Mouse (Mus musculus) limb, embryonic 13.5 days (tissue): Measurements from ENCODE around the gene Ihh. TPM values are rescaled to one million over a fixed set of nuclear protein-coding genes. Genes with fewer than 3 reads are reported as not detected.

Source experiments
- ATAC-seq: fragments of 200-750 bp; cut with Nextera tagmentation; 2 replicates; pipeline ENCODE4 v1.8.0; 2017; ENCODE audit warnings: low read depth, moderate number of reproducible peaks, moderate TSS enrichment; ENCODE audit not compliant: low FRiP score
- H3K27ac ChIP-seq: fragments of 300-500 bp; sonication (generic); 2 replicates; pipeline ENCODE4 v1.5.1; 2015; ENCODE audit warnings: inconsistent platforms, mild to moderate bottlenecking, moderate library complexity
- H3K27me3 ChIP-seq: fragments of 300-500 bp; sonication (generic); 2 replicates; pipeline ENCODE4 v1.6.1; 2015; ENCODE audit warnings: mild to moderate bottlenecking, inconsistent platforms
- H3K36me3 ChIP-seq: fragments of 300-500 bp; sonication (generic); 2 replicates; pipeline ENCODE4 v1.6.1; 2015; ENCODE audit warnings: inconsistent platforms, mild to moderate bottlenecking, moderate library complexity
- H3K4me1 ChIP-seq: fragments of 300-500 bp; sonication (generic); 2 replicates; pipeline ENCODE4 v1.6.1; 2015; ENCODE audit warnings: inconsistent platforms
- H3K4me2 ChIP-seq: fragments of 300-500 bp; sonication (generic); replicated peaks from 2 replicates; pipeline ENCODE4 v1.6.1; 2015; ENCODE audit warnings: inconsistent platforms, mild to moderate bottlenecking, moderate library complexity
- H3K4me3 ChIP-seq: fragments of 300-500 bp; sonication (generic); 2 replicates; pipeline ENCODE4 v1.5.1; 2015; ENCODE audit warnings: moderate library complexity, mild to moderate bottlenecking, inconsistent platforms
- H3K9ac ChIP-seq: fragments of 300-500 bp; sonication (generic); 2 replicates; pipeline ENCODE4 v1.6.1; 2015; ENCODE audit warnings: mild to moderate bottlenecking, inconsistent platforms
- H3K9me3 ChIP-seq: fragments of 300-500 bp; sonication (generic); 2 replicates; pipeline ENCODE4 v1.6.1; 2016; ENCODE audit warnings: inconsistent platforms
- WGBS: fragments of 180-500 bp; shearing (Covaris S2); methylation state at CpG from one replicate; pipeline ENCODE4 v1.1.7; 2015; 5-methylcytosine and 5-hydroxymethylcytosine counted together
- polyA plus RNA-seq: library from polyadenylated mRNA; unstranded; fragments of >200 nt; fragmentation: Nextera tagmentation; extraction: Ambion mirVana; gene quantifications from 2 replicates; pipeline ENCODE4 v1.2.1, GENCODE M21; 2015

The Ihh gene
- 8.4 and 8.6 TPM in 2 replicates for polyA plus RNA-seq

GRCm38 (mm10) chr1:74951556-74952210 lies at the start of gene Ihh:
TSS of gene Ihh (minus strand) at chr1:74951672.
- H3K4me1 ChIP-seq, result peaks cover 28% of the 10 kb centered on the region
- H3K27ac ChIP-seq, result no peak within 1 kb of the TSS
- peaks cover 96% of the 10 kb centered on the region for H3K27me3 ChIP-seq
- H3K4me3 ChIP-seq, result peak within 1 kb of the TSS; percentile 47
- WGBS, result 2% methylated on average over 47 of the region's 55 CpGs
- H3K9ac ChIP-seq, result peak within 1 kb of the TSS; percentile 61
- H3K9me3 ChIP-seq, result no peaks in the 10 kb centered on the region
- H3K4me2 ChIP-seq, result peak within 1 kb of the TSS; percentile 76
- H3K36me3 ChIP-seq, result no peaks in the 10 kb centered on the region
- no peak for ATAC-seq

GRCm38 (mm10) chr1:75001183-75001582 lies 49.7 kb upstream of the Ihh start:
- H3K9ac ChIP-seq, result no peak overlapping the region
- no peak overlapping the region for H3K4me3 ChIP-seq
- no peaks in the 10 kb centered on the region for H3K36me3 ChIP-seq
- H3K27me3 ChIP-seq, result no peaks in the 10 kb centered on the region
- H3K4me2 ChIP-seq, result no peak overlapping the region
- no peak for ATAC-seq
- H3K9me3 ChIP-seq, result no peaks in the 10 kb centered on the region
- no peak overlapping the region for H3K27ac ChIP-seq
- no peaks in the 10 kb centered on the region for H3K4me1 ChIP-seq
- 69% methylated on average over 6 of the region's 6 CpGs for WGBS

GRCm38 (mm10) chr1:75000496-75000895 lies 49.0 kb upstream of the Ihh start:
- no peak overlapping the region for H3K27ac ChIP-seq
- H3K9ac ChIP-seq, result no peak overlapping the region
- WGBS, result 0% methylated on average over 1 of the region's 1 CpGs

GRCm38 (mm10) chr1:74999173-74999572 lies 47.7 kb upstream of the Ihh start:
- no peaks in the 10 kb centered on the region for H3K9me3 ChIP-seq
- no peak overlapping the region for H3K4me2 ChIP-seq
- 85% methylated on average over 5 of the region's 5 CpGs for WGBS
- H3K4me1 ChIP-seq, result no peaks in the 10 kb centered on the region
- H3K4me3 ChIP-seq, result no peak overlapping the region
- H3K9ac ChIP-seq, result no peak overlapping the region
- H3K27ac ChIP-seq, result no peak overlapping the region
- H3K36me3 ChIP-seq, result no peaks in the 10 kb centered on the region
- no peaks in the 10 kb centered on the region for H3K27me3 ChIP-seq
- ATAC-seq, result no peak

More at GRCm38 (mm10) chr1:75000496-75000895, 49.0 kb upstream of the Ihh start:
- Histone ChIP-seq H3K9me3 (no peaks in the 10 kb centered on the region), H3K4me1 (no peaks in the 10 kb centered on the region), H3K27me3 (no peaks in the 10 kb centered on the region), H3K36me3 (no peaks in the 10 kb centered on the region), H3K4me3 (no peak overlapping the region), H3K4me2 (no peak overlapping the region)
- ATAC-seq, result no peak

DNA sequence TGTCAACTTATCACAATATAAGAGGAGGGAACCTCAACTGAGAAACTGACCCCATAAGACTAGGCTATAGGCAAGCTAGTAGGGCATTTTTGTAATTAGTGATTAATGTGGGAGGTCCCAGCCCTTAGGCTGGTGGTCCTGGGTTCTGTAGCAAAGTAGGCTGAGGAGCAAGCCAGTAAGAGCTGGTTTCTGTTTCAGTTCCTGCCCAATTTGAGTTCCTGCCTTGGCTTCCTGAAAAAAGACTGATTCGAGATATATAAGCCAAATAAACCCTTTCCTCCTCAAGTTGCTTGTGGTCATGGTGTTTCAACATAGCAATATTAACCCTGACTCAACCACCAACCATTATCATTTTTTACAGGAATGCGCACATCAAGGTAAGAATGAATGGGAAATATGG lies 45.8 kb upstream of the Ihh start:
- Histone ChIP-seq H3K27me3 (no peaks in the 10 kb centered on the region), H3K4me2 (no peak overlapping the region), H3K4me3 (no peak overlapping the region), H3K27ac (no peak overlapping the region), H3K4me1 (no peaks in the 10 kb centered on the region), H3K36me3 (no peaks in the 10 kb centered on the region), H3K9ac (no peak overlapping the region), H3K9me3 (no peaks in the 10 kb centered on the region)
- ATAC-seq, result no peak
- 84% methylated on average over 2 of the region's 2 CpGs for WGBS

DNA sequence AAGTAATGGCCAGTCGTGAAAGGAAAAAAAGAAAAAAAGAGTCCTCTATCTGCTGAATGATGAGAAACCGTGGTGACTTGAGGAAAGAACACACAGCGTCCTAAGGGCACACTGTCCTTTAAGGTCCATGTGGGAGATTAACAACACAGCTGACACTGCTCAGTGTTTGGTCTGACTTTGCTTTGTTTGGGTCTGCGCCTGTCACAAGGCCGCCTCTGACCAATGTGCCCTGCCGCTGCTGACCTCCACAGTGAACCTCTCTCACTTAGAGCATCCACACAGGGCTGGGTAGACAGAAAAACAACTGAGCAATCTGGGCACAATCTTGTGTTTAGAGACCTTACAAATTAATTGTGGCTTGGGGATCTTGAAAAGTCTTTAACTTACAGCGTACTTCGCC lies 25.5 kb upstream of the Ihh start:
- Histone ChIP-seq H3K4me1 (peaks cover 10% of the 10 kb centered on the region; the same call in 1 of the 2 replicates), H3K27me3 (no peaks in the 10 kb centered on the region), H3K36me3 (no peaks in the 10 kb centered on the region), H3K4me3 (no peak overlapping the region), H3K9ac (no peak overlapping the region), H3K4me2 (no peak overlapping the region), H3K27ac (no peak overlapping the region), H3K9me3 (no peaks in the 10 kb centered on the region)
- WGBS, result 78% methylated on average over 8 of the region's 8 CpGs
- no peak for ATAC-seq

DNA sequence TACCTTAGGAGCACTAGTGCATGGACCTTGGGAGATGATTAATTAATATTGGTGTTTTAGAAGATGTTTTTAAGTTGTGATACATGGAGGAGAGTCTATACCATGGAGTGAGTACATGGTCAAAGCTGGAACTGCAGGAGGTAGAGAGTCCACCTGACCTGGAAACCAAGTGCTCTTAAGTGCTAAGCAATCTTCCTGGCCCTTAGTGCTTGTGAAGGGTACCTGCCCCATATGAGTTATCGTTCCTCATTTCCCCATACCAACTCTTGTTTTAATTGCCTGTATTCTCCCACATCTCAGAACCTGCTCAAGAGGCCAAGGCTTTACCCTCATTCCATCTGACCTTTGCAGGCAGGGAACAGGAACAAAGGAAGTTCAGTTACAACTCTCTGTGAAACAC lies 24.5 kb upstream of the Ihh start:
- no peak overlapping the region for H3K27ac ChIP-seq
- H3K27me3 ChIP-seq, result no peaks in the 10 kb centered on the region
- no peak for ATAC-seq
- H3K9ac ChIP-seq, result no peak overlapping the region
- H3K9me3 ChIP-seq, result no peaks in the 10 kb centered on the region
- H3K36me3 ChIP-seq, result no peaks in the 10 kb centered on the region
- peaks cover 10% of the 10 kb centered on the region; the same call in 1 of the 2 replicates for H3K4me1 ChIP-seq
- 89% methylated on average over 1 of the region's 1 CpGs for WGBS
- no peak overlapping the region for H3K4me3 ChIP-seq
- H3K4me2 ChIP-seq, result no peak overlapping the region

DNA sequence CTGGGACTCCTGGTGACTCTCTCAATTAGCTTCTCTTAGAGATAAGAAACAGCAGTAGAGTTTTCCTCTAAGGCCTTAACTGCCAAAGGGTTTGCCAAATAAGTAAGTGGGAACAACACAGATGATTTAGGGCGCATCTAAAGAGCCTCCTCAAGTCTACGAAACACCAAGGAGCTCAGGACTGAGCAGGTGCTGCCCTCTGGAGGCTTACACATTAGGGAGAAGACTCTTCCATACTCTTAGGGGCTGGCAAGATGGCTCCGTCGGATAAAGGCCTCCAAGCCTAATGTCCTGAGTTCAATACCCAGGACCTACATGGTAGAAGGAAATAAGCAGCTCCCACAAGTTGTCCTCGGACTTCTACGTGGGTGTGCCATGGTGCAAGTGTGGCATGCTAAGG lies 22.1 kb upstream of the Ihh start:
- ATAC-seq, result no peak
- Histone ChIP-seq H3K36me3 (no peaks in the 10 kb centered on the region), H3K9ac (no peak overlapping the region), H3K9me3 (no peaks in the 10 kb centered on the region), H3K4me3 (no peak overlapping the region), H3K4me2 (no peak overlapping the region), H3K4me1 (peaks cover 7% of the 10 kb centered on the region; the same call in 1 of the 2 replicates), H3K27me3 (no peaks in the 10 kb centered on the region), H3K27ac (no peak overlapping the region)
- 78% methylated on average over 6 of the region's 6 CpGs for WGBS

DNA sequence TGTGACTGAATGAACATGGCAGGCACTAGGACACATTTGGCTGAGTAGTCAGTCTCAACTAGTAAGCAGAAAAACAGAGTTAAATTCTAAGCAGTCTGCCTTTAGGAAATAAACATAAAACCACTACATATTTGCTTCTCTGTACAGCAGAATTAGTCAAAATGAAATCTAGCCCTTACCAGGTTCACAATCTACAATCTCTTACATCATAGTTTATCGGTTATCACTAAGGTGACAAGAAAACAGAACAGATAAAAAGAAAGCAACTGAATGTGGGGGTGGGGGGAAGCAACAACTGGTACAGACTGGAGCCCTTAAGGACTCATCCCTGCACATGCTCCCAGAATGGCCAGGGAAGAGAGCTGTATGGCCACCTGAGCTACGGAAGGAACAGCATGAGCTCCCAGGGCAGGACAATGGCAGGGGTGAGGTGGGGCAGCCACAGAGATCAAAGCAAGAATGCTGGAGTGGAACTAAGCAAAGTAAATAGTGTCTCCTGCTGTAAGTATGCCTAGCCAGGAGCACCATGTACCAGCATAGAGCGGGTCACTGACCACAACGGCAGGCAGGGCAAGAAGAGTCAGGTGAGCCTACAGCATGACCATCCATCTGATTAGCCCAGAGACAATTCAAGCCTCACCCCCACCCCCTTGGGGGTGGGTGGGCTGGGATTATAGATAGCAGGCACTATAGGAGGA lies 20.0 kb upstream of the Ihh start:
- no peaks in the 10 kb centered on the region for H3K9me3 ChIP-seq
- no peak overlapping the region for H3K27ac ChIP-seq
- no peaks in the 10 kb centered on the region for H3K4me1 ChIP-seq
- no peak overlapping the region for H3K4me2 ChIP-seq
- WGBS, result 49% methylated on average over 4 of the region's 4 CpGs
- no peak for ATAC-seq
- no peak overlapping the region for H3K9ac ChIP-seq
- no peaks in the 10 kb centered on the region for H3K36me3 ChIP-seq
- H3K27me3 ChIP-seq, result no peaks in the 10 kb centered on the region
- no peak overlapping the region for H3K4me3 ChIP-seq

- H3K4me3 ChIP-seq, result no peak overlapping the region
- H3K27me3 ChIP-seq, result 0 out of 2 replicates have a peak, but pooled peaks cover 5% of the 10 kb centered on the region
- H3K9me3 ChIP-seq, result no peaks in the 10 kb centered on the region
- no peak for ATAC-seq
- H3K4me1 ChIP-seq, result peaks cover 15% of the 10 kb centered on the region
- WGBS, result 63% methylated on average over 8 of the region's 8 CpGs
- no peak overlapping the region for H3K9ac ChIP-seq
- no peak overlapping the region for H3K27ac ChIP-seq
- no peak overlapping the region for H3K4me2 ChIP-seq
- H3K36me3 ChIP-seq, result no peaks in the 10 kb centered on the region
Measured at GRCm38 (mm10) chr1:74967962-74968580, 16.6 kb upstream of the Ihh start.

- Histone ChIP-seq H3K9ac (peak overlapping the region; percentile 53), H3K27me3 (peaks cover 10% of the 10 kb centered on the region; the same call in 1 of the 2 replicates), H3K4me1 (peaks cover 15% of the 10 kb centered on the region), H3K36me3 (no peaks in the 10 kb centered on the region), H3K27ac (peak overlapping the region; percentile 73), H3K4me2 (peak overlapping the region; percentile 62), H3K9me3 (no peaks in the 10 kb centered on the region), H3K4me3 (peak overlapping the region; percentile 24)
- ATAC-seq, result peak; percentile 88
- 5% methylated on average over 16 of the region's 16 CpGs for WGBS
Measured at GRCm38 (mm10) chr1:74964494-74965215, 13.2 kb upstream of the Ihh start.

GRCm38 (mm10) chr1:74962853-74963227 lies 11.4 kb upstream of the Ihh start:
- Histone ChIP-seq H3K4me2 (no peak overlapping the region), H3K27ac (no peak overlapping the region), H3K4me1 (peaks cover 15% of the 10 kb centered on the region), H3K4me3 (no peak overlapping the region), H3K27me3 (peaks cover 27% of the 10 kb centered on the region), H3K36me3 (no peaks in the 10 kb centered on the region), H3K9ac (no peak overlapping the region), H3K9me3 (no peaks in the 10 kb centered on the region)
- 87% methylated on average over 5 of the region's 5 CpGs for WGBS
- no peak for ATAC-seq
